Mouse (Mus musculus): ENCODE measurements around the gene 4930415O20Rik. TPM values are rescaled to one million over a fixed set of nuclear protein-coding genes. Genes with fewer than 3 reads are reported as not detected.

Gene 4930415O20Rik
- polyA plus RNA-seq, 1 experiment from 2014 or later, result not detected

DNA sequence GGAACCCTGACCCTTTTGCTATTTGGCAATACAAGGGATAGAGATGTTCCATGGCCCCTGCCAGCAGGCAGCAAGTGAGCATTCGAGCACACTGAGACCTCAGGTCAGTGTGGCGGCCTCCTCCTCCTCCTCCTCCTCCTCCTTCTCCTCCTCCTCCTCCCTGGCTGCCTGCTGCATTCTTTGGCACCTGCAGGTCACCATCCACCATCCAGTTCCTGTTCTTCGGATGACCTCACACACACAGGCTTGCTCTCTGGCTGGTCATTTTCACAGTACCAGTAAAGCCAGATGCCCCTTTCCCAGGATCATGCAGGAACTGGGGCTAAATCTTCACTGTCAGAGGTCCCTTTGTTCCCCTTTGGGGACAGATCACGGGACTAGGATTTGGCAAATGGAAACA lies 20.6 kb downstream of the 4930415O20Rik start:
- H3K36me3 ChIP-seq (replicated peaks), result peaks cover 69% of the 10 kb centered on the region
- 69% methylated on average over 4 of the region's 4 CpGs for WGBS (ENCODE audit: insufficient replicate concordance)
- ATAC-seq (ENCODE audit: insufficient read depth), result no peak

DNA sequence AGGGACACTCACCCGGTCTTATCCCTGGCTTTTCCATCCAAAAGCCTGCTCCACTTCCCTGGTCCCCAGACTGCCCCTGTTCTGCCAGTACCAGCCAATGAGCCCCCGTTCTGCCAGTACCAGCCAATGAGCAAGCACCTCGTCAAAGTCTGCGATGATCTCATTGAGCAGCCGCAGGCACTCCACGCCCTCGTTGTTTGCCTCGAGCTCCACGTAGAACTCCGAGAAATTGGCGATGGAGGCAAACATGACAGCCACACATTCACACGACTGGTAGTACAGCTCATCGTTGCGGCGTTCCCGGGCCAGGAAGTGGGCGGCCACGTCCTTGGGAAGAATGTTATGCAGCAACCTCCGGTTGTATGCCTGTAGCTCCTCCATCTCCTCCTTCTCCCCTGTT lies 23.4 kb downstream of the 4930415O20Rik start:
- Histone ChIP-seq H3K9me3 (replicated peaks) (no peaks in the 10 kb centered on the region), H3K36me3 (replicated peaks) (peaks cover 92% of the 10 kb centered on the region), H3K9ac (no peak overlapping the region), H3K4me1 (replicated peaks) (peaks cover 25% of the 10 kb centered on the region), H3K27me3 (no peaks in the 10 kb centered on the region), H3K4me2 (no peak overlapping the region), H3K27ac (replicated peaks) (no peak overlapping the region), H3K4me3 (replicated peaks) (no peak overlapping the region)
- 82% methylated on average over 19 of the region's 19 CpGs for WGBS (ENCODE audit: insufficient replicate concordance)
- no peak for ATAC-seq (ENCODE audit: insufficient read depth)

More for the DNA sequence above, 20.6 kb downstream of the 4930415O20Rik start:
- Histone ChIP-seq H3K9me3 (replicated peaks) (no peaks in the 10 kb centered on the region), H3K27me3 (no peaks in the 10 kb centered on the region), H3K27ac (replicated peaks) (no peak overlapping the region), H3K4me2 (no peak overlapping the region), H3K4me3 (replicated peaks) (no peak overlapping the region), H3K9ac (no peak overlapping the region), H3K4me1 (replicated peaks) (peaks cover 42% of the 10 kb centered on the region)

DNA sequence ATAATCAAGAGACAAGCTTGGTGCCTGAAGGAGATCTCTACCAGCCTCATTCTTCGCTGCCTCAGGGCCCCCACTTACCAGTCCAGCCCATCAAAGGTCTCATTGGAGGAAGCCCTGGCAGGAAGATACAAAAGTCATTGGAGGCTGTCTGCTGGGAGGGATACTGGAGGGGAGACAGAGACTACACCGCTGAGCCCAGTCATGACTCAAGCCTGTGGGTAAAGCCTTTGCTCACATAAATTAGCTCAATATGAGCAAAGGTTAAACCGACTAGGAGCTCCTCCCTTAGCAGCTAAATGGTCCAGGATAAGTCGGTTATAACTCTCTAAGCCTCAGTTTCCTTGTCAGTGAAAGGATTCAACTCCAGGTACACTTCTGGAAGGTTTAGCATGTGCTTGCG lies 24.2 kb downstream of the 4930415O20Rik start:
- H3K4me2 ChIP-seq, result no peak overlapping the region
- H3K27me3 ChIP-seq, result no peaks in the 10 kb centered on the region
- no peaks in the 10 kb centered on the region for H3K9me3 ChIP-seq (replicated peaks)
- H3K4me1 ChIP-seq (replicated peaks), result peaks cover 24% of the 10 kb centered on the region
- 83% methylated on average over 5 of the region's 5 CpGs for WGBS (ENCODE audit: insufficient replicate concordance)
- no peak overlapping the region for H3K27ac ChIP-seq (replicated peaks)
- H3K9ac ChIP-seq, result no peak overlapping the region
- no peak for ATAC-seq (ENCODE audit: insufficient read depth)
- no peak overlapping the region for H3K4me3 ChIP-seq (replicated peaks)
- peaks cover 99% of the 10 kb centered on the region for H3K36me3 ChIP-seq (replicated peaks)

DNA sequence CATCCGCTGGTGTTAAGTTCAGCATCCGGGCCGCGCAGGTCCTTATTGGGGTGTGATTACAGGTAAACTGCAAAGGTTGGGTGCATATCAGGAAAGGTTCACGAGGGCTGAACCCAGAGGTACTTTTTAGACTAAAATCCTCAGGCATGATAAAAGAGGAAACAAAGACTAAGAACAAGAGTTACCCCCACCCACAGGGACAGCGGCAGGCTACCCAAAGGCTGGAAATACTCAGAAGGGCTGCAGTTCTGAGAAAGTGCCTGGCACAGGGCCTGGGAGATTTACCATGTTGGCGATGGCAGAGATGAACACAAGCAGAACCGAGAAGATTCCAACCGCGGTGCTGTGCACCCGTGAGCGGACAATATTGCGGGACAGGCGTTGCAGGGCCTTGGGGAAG lies 25.8 kb downstream of the 4930415O20Rik start:
- H3K9me3 ChIP-seq (replicated peaks), result no peaks in the 10 kb centered on the region
- H3K27ac ChIP-seq (replicated peaks), result no peak overlapping the region
- 90% methylated on average over 14 of the region's 14 CpGs for WGBS (ENCODE audit: insufficient replicate concordance)
- H3K27me3 ChIP-seq, result no peaks in the 10 kb centered on the region
- no peak for ATAC-seq (ENCODE audit: insufficient read depth)
- no peak overlapping the region for H3K4me3 ChIP-seq (replicated peaks)
- H3K36me3 ChIP-seq (replicated peaks), result peaks cover 100% of the 10 kb centered on the region
- H3K4me2 ChIP-seq, result no peak overlapping the region
- H3K4me1 ChIP-seq (replicated peaks), result peaks cover 24% of the 10 kb centered on the region
- H3K9ac ChIP-seq, result no peak overlapping the region

DNA sequence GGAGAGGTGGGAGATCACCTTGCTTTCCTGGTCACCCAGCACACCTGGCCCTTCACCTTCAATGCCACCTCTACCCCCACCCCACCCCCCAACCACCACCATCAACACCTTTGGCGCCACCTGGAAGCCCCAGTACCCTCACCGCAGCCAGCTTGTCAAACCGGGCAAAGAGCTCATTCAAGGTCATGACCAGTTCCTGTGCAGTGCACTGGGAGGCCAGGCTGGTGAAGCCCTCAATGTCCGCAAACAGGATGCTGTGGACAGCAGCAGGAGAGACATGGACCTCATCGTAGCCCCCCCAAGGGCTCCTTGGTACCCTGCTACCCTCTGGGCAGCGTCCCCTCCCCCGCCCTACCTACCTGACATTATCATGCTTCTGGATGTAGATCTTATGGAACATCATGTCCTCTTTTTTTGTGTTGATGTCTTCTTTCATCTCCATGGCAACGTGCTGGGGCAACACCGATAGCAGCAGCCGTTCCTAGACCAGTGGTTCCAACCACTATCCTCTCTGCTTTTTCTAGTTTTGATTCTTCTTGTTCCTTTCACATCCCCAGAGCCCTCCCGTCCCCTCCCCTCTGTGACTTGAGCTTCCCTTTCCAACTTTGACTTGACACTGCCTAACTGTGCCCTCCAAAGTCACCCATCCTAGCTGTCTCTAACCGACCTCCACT lies 29.4 kb downstream of the 4930415O20Rik start:
- H3K36me3 ChIP-seq (replicated peaks), result peaks cover 87% of the 10 kb centered on the region
- 83% methylated on average over 12 of the region's 12 CpGs for whole genome bisulfite sequencing (ENCODE audit: insufficient replicate concordance)
- no peak overlapping the region for H3K4me2 ChIP-seq
- H3K9me3 ChIP-seq (replicated peaks), result no peaks in the 10 kb centered on the region
- H3K27me3 ChIP-seq, result no peaks in the 10 kb centered on the region
- peaks cover 58% of the 10 kb centered on the region for H3K4me1 ChIP-seq (replicated peaks)
- no peak overlapping the region for H3K27ac ChIP-seq (replicated peaks)
- no peak overlapping the region for H3K4me3 ChIP-seq (replicated peaks)
- no peak for ATAC-seq (ENCODE audit: insufficient read depth)
- no peak overlapping the region for H3K9ac ChIP-seq

DNA sequence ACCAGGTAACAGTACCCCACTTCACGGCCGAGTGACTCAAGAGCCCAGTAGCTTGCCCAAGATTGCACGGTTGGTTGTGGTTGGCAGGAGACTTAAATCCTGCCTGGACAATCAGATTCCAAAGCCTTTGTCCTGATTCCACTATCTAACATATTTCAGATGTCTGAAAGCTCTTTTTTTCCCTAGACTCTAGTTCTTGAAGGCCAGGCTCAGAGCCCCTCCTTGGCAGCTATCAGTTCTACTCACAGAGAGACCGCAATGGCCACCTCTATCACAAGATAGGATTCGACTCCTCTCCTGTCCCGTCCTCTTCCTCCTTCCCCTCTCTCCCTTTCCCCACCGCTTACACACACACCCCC lies 31.0 kb downstream of the 4930415O20Rik start:
- Histone ChIP-seq H3K9ac (peak overlapping the region; percentile 71), H3K4me1 (replicated peaks) (peaks cover 73% of the 10 kb centered on the region)
- peak; percentile 36 for ATAC-seq (ENCODE audit: insufficient read depth)

DNA sequence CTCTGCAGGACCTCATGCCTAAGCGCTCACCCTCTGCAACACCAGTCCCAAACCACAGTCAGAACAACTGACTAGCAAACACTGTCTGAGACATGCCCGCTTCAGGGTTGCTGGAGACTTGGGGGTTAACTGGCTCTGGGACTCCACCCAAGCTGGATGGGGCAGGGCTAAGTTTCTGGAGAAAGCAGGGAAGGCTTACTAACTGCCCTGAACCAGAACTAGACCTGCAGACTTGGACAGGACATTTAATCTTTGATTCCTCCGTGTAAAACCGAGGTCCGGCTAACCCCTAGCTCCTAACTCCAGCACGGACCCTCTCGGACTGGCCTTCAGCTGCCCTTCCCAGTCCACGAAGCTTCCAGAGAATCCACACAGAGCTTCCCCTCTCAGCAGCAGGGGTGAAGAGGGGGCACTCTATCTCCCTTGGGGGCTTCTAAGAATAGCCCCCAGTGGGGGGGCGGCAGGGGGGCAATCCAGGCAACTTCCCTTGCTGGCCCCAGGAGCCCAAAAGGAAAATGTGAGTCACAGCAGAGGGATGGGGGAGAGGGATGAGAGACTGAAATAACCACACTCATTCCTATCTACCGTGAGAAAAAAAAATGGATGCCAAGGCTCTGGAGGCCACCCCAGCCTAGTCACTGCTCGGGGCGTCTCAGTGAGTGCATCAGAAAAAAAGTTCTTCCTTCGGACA lies 31.5 kb downstream of the 4930415O20Rik start:
- peaks cover 79% of the 10 kb centered on the region for H3K4me1 ChIP-seq (replicated peaks)
- H3K4me2 ChIP-seq, result peak overlapping the region; percentile 83
- H3K27ac ChIP-seq (replicated peaks), result peak overlapping the region; percentile 96
- WGBS (ENCODE audit: insufficient replicate concordance), result 32% methylated on average over 13 of the region's 13 CpGs
- H3K9ac ChIP-seq, result peak overlapping the region; percentile 71
- no peaks in the 10 kb centered on the region for H3K27me3 ChIP-seq
- no peaks in the 10 kb centered on the region for H3K9me3 ChIP-seq (replicated peaks)
- H3K4me3 ChIP-seq (replicated peaks), result peak overlapping the region; percentile 57
- ATAC-seq (ENCODE audit: insufficient read depth), result peak; percentile 69
- peaks cover 65% of the 10 kb centered on the region for H3K36me3 ChIP-seq (replicated peaks)

More for the DNA sequence above, 31.0 kb downstream of the 4930415O20Rik start:
- WGBS (ENCODE audit: insufficient replicate concordance), result 27% methylated on average over 7 of the region's 7 CpGs
- Histone ChIP-seq H3K4me3 (replicated peaks) (peak overlapping the region; percentile 57), H3K27me3 (no peaks in the 10 kb centered on the region), H3K27ac (replicated peaks) (peak overlapping the region; percentile 96), H3K9me3 (replicated peaks) (no peaks in the 10 kb centered on the region), H3K36me3 (replicated peaks) (peaks cover 70% of the 10 kb centered on the region), H3K4me2 (peak overlapping the region; percentile 83)

DNA sequence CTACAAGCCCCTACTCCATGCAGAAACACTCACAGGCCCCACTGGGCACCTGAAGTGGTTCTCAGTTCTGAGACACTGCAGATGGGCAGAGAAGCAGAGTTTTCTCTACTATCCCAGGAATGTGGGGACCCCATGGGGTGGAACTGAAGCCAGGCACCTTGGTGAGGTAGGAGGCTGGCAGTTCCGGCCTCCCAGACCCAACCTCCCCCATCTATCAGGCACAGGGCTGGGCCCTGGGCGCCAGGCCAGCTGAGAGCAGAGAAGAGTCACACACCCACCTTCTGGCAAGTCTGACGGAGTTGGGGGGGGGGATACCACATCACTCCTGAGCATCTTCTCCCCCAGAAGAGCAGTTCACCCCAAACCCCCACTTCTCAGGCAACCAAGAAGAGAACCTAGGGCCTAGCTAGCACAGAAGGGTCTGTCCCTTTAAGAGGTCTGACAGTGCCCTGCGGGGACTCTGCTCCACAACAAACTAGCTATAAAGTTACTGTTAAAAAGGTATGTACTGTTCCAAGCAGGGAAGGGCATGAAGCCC lies 32.2 kb downstream of the 4930415O20Rik start:
- WGBS (ENCODE audit: insufficient replicate concordance), result 18% methylated on average over 4 of the region's 4 CpGs
- peak overlapping the region; percentile 96 for H3K27ac ChIP-seq (replicated peaks)
- peak overlapping the region; percentile 57 for H3K4me3 ChIP-seq (replicated peaks)
- H3K27me3 ChIP-seq, result no peaks in the 10 kb centered on the region
- no peaks in the 10 kb centered on the region for H3K9me3 ChIP-seq (replicated peaks)
- H3K4me1 ChIP-seq (replicated peaks), result peaks cover 85% of the 10 kb centered on the region
- H3K36me3 ChIP-seq (replicated peaks), result peaks cover 58% of the 10 kb centered on the region
- peak overlapping the region; percentile 71 for H3K9ac ChIP-seq
- no peak for ATAC-seq (ENCODE audit: insufficient read depth)
- H3K4me2 ChIP-seq, result peak overlapping the region; percentile 83

DNA sequence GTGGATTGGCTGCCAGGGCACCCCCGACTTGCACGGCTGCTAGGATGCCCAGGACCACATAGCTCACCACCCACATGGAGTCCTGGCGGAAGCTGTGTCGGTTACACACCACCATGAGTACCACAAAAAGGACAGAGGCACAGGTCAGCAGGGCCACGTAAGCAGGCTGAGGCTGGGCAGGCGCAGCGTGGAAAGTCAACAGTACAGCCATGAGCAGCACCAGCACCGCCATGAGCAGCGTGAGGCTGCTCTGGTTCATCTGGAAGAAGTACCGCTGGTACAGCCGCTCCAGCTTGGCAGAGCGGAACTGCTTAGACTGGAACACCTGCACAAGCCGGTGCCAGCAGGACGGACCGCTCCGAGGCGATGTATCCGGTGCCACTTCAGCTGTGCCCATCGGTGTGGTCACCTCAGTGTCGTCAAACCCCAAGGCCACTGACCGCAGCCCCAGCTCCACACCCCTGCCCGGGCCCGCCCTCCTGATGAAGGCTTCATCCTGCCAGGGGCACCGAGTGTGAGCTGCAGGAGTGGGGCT lies 33.3 kb downstream of the 4930415O20Rik start:
- Histone ChIP-seq H3K4me2 (peak overlapping the region; percentile 83), H3K9me3 (replicated peaks) (no peaks in the 10 kb centered on the region), H3K36me3 (replicated peaks) (peaks cover 47% of the 10 kb centered on the region), H3K4me3 (replicated peaks) (peak overlapping the region; percentile 57; the same call in 1 of the 2 replicates), H3K27me3 (no peaks in the 10 kb centered on the region), H3K9ac (no peak overlapping the region; the same call in 1 of the 2 replicates), H3K4me1 (replicated peaks) (peaks cover 96% of the 10 kb centered on the region), H3K27ac (replicated peaks) (peak overlapping the region; percentile 96)
- WGBS (ENCODE audit: insufficient replicate concordance), result 91% methylated on average over 24 of the region's 24 CpGs
- ATAC-seq (ENCODE audit: insufficient read depth), result no peak

DNA sequence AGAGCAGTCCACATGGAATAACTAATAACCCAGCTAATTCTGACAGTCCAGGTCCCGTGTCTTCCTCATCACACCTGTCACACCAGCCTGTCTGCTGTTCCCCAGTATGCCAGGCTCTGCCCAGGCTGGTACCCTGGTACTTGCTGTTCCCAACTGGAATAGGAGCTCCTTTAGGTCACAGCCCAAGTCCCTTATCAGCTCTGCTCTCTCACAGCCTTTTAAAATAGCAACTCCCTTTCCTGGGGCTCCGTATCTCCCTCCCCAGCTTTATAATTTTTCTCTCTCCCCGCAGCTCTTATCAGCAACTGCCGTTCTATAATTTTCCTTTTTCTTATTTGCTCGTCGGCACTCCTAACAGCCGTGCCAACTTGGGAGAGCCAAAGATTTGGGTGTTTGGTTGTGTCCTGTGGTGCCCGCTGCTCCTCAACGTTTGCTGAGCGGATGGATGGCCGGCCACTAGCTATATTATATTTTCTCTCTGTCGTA lies 35.3 kb downstream of the 4930415O20Rik start:
- H3K9ac ChIP-seq, result peak overlapping the region; percentile 90

DNA sequence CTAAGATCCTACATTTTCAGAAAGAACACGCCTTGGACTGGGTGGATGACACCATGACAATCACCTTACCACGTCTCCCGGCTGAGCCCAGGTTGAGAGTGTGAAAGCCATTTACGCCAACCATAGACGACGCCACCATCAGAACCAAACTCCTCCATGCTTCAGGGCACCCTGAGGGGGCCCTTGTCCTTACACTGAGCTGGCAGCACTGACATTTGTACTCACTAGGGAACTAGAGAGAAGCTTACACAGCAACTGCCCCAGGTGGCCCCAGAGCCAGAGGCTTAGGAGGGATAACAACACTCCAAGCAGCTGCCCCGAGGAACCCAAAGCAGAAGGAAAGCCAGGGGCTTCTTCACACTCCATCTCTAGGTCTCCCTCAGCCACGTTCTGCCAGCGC lies 35.9 kb downstream of the 4930415O20Rik start:
- H3K4me1 ChIP-seq (replicated peaks), result peaks cover 88% of the 10 kb centered on the region
- peak overlapping the region; percentile 90 for H3K9ac ChIP-seq

More for the DNA sequence above, 35.3 kb downstream of the 4930415O20Rik start:
- peaks cover 27% of the 10 kb centered on the region for H3K36me3 ChIP-seq (replicated peaks)
- WGBS (ENCODE audit: insufficient replicate concordance), result 16% methylated on average over 12 of the region's 12 CpGs
- peak overlapping the region; percentile 96 for H3K27ac ChIP-seq (replicated peaks)
- H3K4me2 ChIP-seq, result peak overlapping the region; percentile 98
- H3K9me3 ChIP-seq (replicated peaks), result no peaks in the 10 kb centered on the region
- H3K4me3 ChIP-seq (replicated peaks), result peak overlapping the region; percentile 82
- peaks cover 12% of the 10 kb centered on the region for H3K27me3 ChIP-seq
- ATAC-seq (ENCODE audit: insufficient read depth), result peak; percentile 78
- peaks cover 95% of the 10 kb centered on the region for H3K4me1 ChIP-seq (replicated peaks)

More for the DNA sequence above, 35.9 kb downstream of the 4930415O20Rik start:
- Histone ChIP-seq H3K4me3 (replicated peaks) (peak overlapping the region; percentile 82), H3K4me2 (peak overlapping the region; percentile 98), H3K27me3 (peaks cover 15% of the 10 kb centered on the region), H3K9me3 (replicated peaks) (no peaks in the 10 kb centered on the region), H3K27ac (replicated peaks) (peak overlapping the region; percentile 96), H3K36me3 (replicated peaks) (peaks cover 21% of the 10 kb centered on the region)
- no peak for ATAC-seq (ENCODE audit: insufficient read depth)
- 35% methylated on average over 9 of the region's 9 CpGs for WGBS (ENCODE audit: insufficient replicate concordance)

Data from liver, embryonic 15.5 days (tissue).